Mouse (Mus musculus): ENCODE measurements at regions not wholly inside any gene's neighbourhood (a gene's known extent, or its start where the extent isn't known, plus 50 kb on each side); places are given as distances from the start of the nearest gene placed in this dataset.

DNA sequence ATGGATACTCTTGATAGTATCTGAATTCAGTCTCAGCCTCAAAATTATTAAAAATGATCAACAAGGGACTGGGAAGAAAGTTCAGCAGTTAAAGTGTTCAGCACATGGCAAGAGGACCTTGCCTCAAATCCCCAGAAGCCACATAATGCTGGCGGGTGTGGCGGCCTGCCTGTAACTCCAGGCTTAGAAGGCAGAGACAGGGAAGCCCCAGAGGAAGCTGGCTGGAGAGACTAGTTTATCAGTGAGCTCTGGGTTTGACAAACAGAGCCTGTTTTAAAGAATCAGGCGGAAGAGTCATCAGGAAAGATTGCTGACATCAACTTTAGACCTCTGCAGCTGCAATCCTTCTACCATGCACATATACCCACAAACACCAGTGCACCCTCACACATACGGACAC is 52.1 kb upstream of the Fyn start:
- no peak for TF ChIP-seq POLR2A (IDR thresholded peaks at IDR 0.05; ENCODE audit: low read depth, low read length)
- no peak for TF ChIP-seq CTCF (IDR thresholded peaks at IDR 0.05; ENCODE audit: extremely low read depth, insufficient read length, insufficient replicate concordance, low read depth, low read length)

Measured in small intestine, adult 2 months (tissue).